Mouse (Mus musculus) kidney, postnatal 0 days (tissue): Measurements from ENCODE around the gene Lpcat3. TPM values are rescaled to one million over a fixed set of nuclear protein-coding genes. Genes with fewer than 3 reads are reported as not detected.

Experiments
- ATAC-seq: fragments of 200-750 bp; cut with Nextera tagmentation; replicated peaks from 2 replicates; pipeline ENCODE4 v1.8.0; 2017; ENCODE audit warnings: low read depth, moderate number of reproducible peaks, moderate TSS enrichment, moderate library complexity; ENCODE audit not compliant: low FRiP score
- DNase-seq: peaks from one replicate; pipeline ENCODE4 v3.0.0-alpha.2; 2016; ENCODE audit warnings: low spot score
- H3K27ac ChIP-seq: fragments of 300-500 bp; sonication (generic); 2 replicates; pipeline ENCODE4 v1.5.1; 2014; ENCODE audit warnings: mild to moderate bottlenecking
- H3K27me3 ChIP-seq: fragments of 300-500 bp; sonication (generic); 2 replicates; pipeline ENCODE4 v1.6.1; 2014; ENCODE audit warnings: low read length, mixed read lengths; ENCODE audit not compliant: insufficient read depth
- H3K36me3 ChIP-seq: fragments of 300-500 bp; sonication (generic); 2 replicates; pipeline ENCODE4 v1.6.1; 2014; ENCODE audit warnings: low read length, mixed read lengths; ENCODE audit not compliant: insufficient read depth
- H3K4me1 ChIP-seq: fragments of 300-500 bp; sonication (generic); replicated peaks from 2 replicates; pipeline ENCODE4 v1.6.1; 2014; ENCODE audit warnings: antibody characterized with exemption, low read length, mixed read lengths; ENCODE audit not compliant: insufficient read depth
- H3K4me2 ChIP-seq: fragments of 300-500 bp; sonication (generic); 2 replicates; pipeline ENCODE4 v1.6.1; 2014; ENCODE audit warnings: mild to moderate bottlenecking, low read length, moderate library complexity, mixed read lengths
- H3K4me3 ChIP-seq: fragments of 300-500 bp; sonication (generic); replicated peaks from 2 replicates; pipeline ENCODE4 v1.5.1; 2014; ENCODE audit warnings: low read depth, low read length
- H3K9ac ChIP-seq: fragments of 300-500 bp; sonication (generic); 2 replicates; pipeline ENCODE4 v1.6.1; 2014; ENCODE audit warnings: low read depth, low read length
- H3K9me3 ChIP-seq: fragments of 300-500 bp; sonication (generic); replicated peaks from 2 replicates; pipeline ENCODE4 v1.6.1; 2016; ENCODE audit warnings: low read length, inconsistent platforms, mixed read lengths
- CTCF ChIP-seq: IDR thresholded peaks from 2 replicates; pipeline ENCODE4 v1.5.1; 2016; ENCODE audit warnings: antibody characterized with exemption, low read depth, mild to moderate bottlenecking, moderate library complexity
- WGBS: fragments of 180-500 bp; shearing (Covaris S2); extraction: QIAGEN DNeasy Blood & Tissue Kit; methylation state at CpG from one replicate; pipeline ENCODE4 v1.1.7; 2014; 5-methylcytosine and 5-hydroxymethylcytosine counted together
- polyA plus RNA-seq: library from polyadenylated mRNA; unstranded; fragments of >200 nt; fragmentation: Nextera tagmentation; extraction: Ambion mirVana; gene quantifications from 2 replicates; pipeline ENCODE4 v1.2.1, GENCODE M21; 2015

Gene Lpcat3
- polyA plus RNA-seq, 1 experiment from 2014 or later = 90.6 TPM

- no peak overlapping the region for H3K9ac ChIP-seq
- H3K27me3 ChIP-seq = no peaks in the 10 kb centered on the region
- no peak overlapping the region for H3K4me2 ChIP-seq
- H3K9me3 ChIP-seq = no peaks in the 10 kb centered on the region
- TF ChIP-seq CTCF = no peak
- H3K4me3 ChIP-seq = no peak overlapping the region
- 0 out of 2 replicates have a peak, but pooled peaks cover 10% of the 10 kb centered on the region for H3K4me1 ChIP-seq
- DNase-seq (no peak), ATAC-seq (peak; percentile 51; the same call in 1 of the 2 replicates)
- 66% methylated on average over 11 of the region's 11 CpGs for WGBS
- peaks cover 49% of the 10 kb centered on the region for H3K36me3 ChIP-seq
- H3K27ac ChIP-seq = peak overlapping the region; percentile 47; the same call in 1 of the 2 replicates
These were observed 37.3 kb downstream of the Lpcat3 start for GRCm38 (mm10) chr6:124699962-124700610.

GRCm38 (mm10) chr6:124701338-124701737, 38.5 kb downstream of the Lpcat3 start:
- Histone ChIP-seq H3K27me3 (no peaks in the 10 kb centered on the region), H3K4me1 (0 out of 2 replicates have a peak, but pooled peaks cover 10% of the 10 kb centered on the region), H3K9ac (no peak overlapping the region), H3K4me2 (no peak overlapping the region), H3K27ac (no peak overlapping the region), H3K36me3 (peaks cover 54% of the 10 kb centered on the region), H3K9me3 (no peaks in the 10 kb centered on the region), H3K4me3 (no peak overlapping the region)
- 79% methylated on average over 8 of the region's 8 CpGs for WGBS
- ATAC-seq (no peak), DNase-seq (no peak)
- TF ChIP-seq CTCF = peak; percentile 49; the same call in 1 of the 2 replicates

DNA sequence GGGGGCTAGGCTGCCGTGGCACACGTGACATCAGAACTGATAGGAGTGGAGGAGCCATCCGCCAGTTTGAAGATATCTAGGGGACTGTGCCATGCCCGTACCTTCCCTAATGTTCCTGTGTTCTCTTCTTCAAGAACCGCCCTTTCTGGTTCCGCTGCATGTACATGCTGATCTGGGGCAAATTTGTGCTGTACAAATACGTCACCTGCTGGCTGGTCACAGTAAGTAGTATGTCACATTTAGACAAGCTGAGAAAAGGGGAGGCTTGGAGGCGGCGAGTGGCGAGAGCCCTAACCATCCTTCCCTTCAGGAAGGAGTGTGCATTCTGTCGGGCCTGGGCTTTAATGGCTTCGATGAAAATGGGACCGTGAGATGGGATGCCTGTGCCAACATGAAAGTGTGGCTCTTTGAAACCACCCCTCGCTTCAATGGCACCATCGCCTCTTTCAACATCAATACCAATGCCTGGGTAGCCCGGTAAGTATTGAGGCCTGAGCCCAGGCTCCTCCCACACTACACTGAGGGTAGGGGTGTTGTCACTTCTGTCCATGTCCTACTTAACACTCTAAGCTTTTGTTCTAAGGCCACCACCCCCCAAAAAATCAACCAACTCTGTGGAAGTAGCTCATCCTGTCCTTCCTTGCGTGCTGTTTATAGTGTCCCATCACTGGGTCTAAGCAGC, 39.4 kb downstream of the Lpcat3 start:
- DNase-seq = no peak
- WGBS = 94% methylated on average over 17 of the region's 17 CpGs
- peak; percentile 19; the same call in 1 of the 2 replicates for TF ChIP-seq CTCF
- ATAC-seq = no peak
- Histone ChIP-seq H3K27ac (no peak overlapping the region; the same call in 1 of the 2 replicates), H3K36me3 (peaks cover 55% of the 10 kb centered on the region), H3K9me3 (no peaks in the 10 kb centered on the region), H3K4me3 (no peak overlapping the region), H3K4me2 (no peak overlapping the region), H3K4me1 (0 out of 2 replicates have a peak, but pooled peaks cover 10% of the 10 kb centered on the region), H3K27me3 (no peaks in the 10 kb centered on the region), H3K9ac (no peak overlapping the region)

- Histone ChIP-seq H3K9ac (no peak overlapping the region), H3K4me3 (no peak overlapping the region), H3K9me3 (no peaks in the 10 kb centered on the region), H3K4me1 (0 out of 2 replicates have a peak, but pooled peaks cover 10% of the 10 kb centered on the region), H3K27ac (no peak overlapping the region), H3K4me2 (no peak overlapping the region), H3K36me3 (peaks cover 58% of the 10 kb centered on the region), H3K27me3 (no peaks in the 10 kb centered on the region)
- 46% methylated on average over 3 of the region's 3 CpGs for WGBS
- TF ChIP-seq CTCF = peak; percentile 87
- DNase-seq (peak; percentile 81), ATAC-seq (peak; percentile 53)
These were observed 39.9 kb downstream of the Lpcat3 start for GRCm38 (mm10) chr6:124702784-124703103.

GRCm38 (mm10) chr6:124703789-124704188, 41.0 kb downstream of the Lpcat3 start:
- 0 out of 2 replicates have a peak, but pooled peaks cover 10% of the 10 kb centered on the region for H3K4me1 ChIP-seq
- WGBS = 74% methylated on average over 7 of the region's 7 CpGs
- DNase-seq = no peak
- H3K4me3 ChIP-seq = no peak overlapping the region
- peaks cover 54% of the 10 kb centered on the region for H3K36me3 ChIP-seq
- no peak for ATAC-seq
- no peak overlapping the region for H3K27ac ChIP-seq
- H3K27me3 ChIP-seq = no peaks in the 10 kb centered on the region
- no peak overlapping the region for H3K9ac ChIP-seq
- H3K4me2 ChIP-seq = no peak overlapping the region
- TF ChIP-seq CTCF = no peak
- no peaks in the 10 kb centered on the region for H3K9me3 ChIP-seq

GRCm38 (mm10) chr6:124704417-124704816, 41.6 kb downstream of the Lpcat3 start:
- no peaks in the 10 kb centered on the region for H3K9me3 ChIP-seq
- no peak for ATAC-seq
- no peak overlapping the region for H3K4me2 ChIP-seq
- no peak overlapping the region for H3K4me3 ChIP-seq
- DNase-seq = no peak
- no peak overlapping the region for H3K9ac ChIP-seq
- no peak overlapping the region for H3K27ac ChIP-seq
- H3K27me3 ChIP-seq = no peaks in the 10 kb centered on the region
- peaks cover 53% of the 10 kb centered on the region for H3K36me3 ChIP-seq
- no peak for TF ChIP-seq CTCF
- 96% methylated on average over 2 of the region's 2 CpGs for WGBS
- H3K4me1 ChIP-seq = 0 out of 2 replicates have a peak, but pooled peaks cover 8% of the 10 kb centered on the region
